Mouse (Mus musculus) 416B (cell line): Measurements from ENCODE around the gene Fam57b.
"Not testable (repeated sequence)": the region's sequence is repeated elsewhere in the genome, so short reads cannot be mapped to it uniquely, and the experiment has no call there.

Experiments used
- DNase-seq: peaks from one replicate; pipeline ENCODE4 v3.0.0; 2011; ENCODE audit warnings: low read depth

Fam57b gene

GRCm38 (mm10) chr7:126778147-126778546, 19.3 kb upstream of the Fam57b start:
- no peak for DNase-seq

GRCm38 (mm10) chr7:126779101-126779500, 18.4 kb upstream of the Fam57b start:
- DNase-seq: not testable (repeated sequence)

- peak; percentile 91 for DNase-seq
Observed at GRCm38 (mm10) chr7:126779983-126780970, 17.2 kb upstream of the Fam57b start.

- DNase-seq: no peak
Observed at GRCm38 (mm10) chr7:126780971-126781635, 16.4 kb upstream of the Fam57b start, which contains the start of gene Tbx6. Gene Tbx6 (plus strand): TSS chr7:126781483.

- DNase-seq: no peak
Observed at GRCm38 (mm10) chr7:126781661-126782370, 15.7 kb upstream of the Fam57b start.

- DNase-seq: no peak
Observed at GRCm38 (mm10) chr7:126782693-126783092, 14.8 kb upstream of the Fam57b start.

- DNase-seq: no peak
Observed at GRCm38 (mm10) chr7:126784469-126784868, 13.0 kb upstream of the Fam57b start.

GRCm38 (mm10) chr7:126785056-126785455, 12.4 kb upstream of the Fam57b start:
- no peak for DNase-seq

GRCm38 (mm10) chr7:126786142-126786541, 11.3 kb upstream of the Fam57b start:
- no peak for DNase-seq

GRCm38 (mm10) chr7:126789141-126789540, 8.3 kb upstream of the Fam57b start:
- no peak for DNase-seq

GRCm38 (mm10) chr7:126791851-126792720, 5.4 kb upstream of the Fam57b start, which contains the start of gene Ppp4c:
Gene Ppp4c (minus strand): TSS chr7:126792496.
- DNase-seq: peak; percentile 99

GRCm38 (mm10) chr7:126792721-126793443, 4.6 kb upstream of the Fam57b start:
- no peak for DNase-seq

GRCm38 (mm10) chr7:126793456-126794270, 3.8 kb upstream of the Fam57b start:
- DNase-seq: no peak

GRCm38 (mm10) chr7:126794271-126794605, 3.2 kb upstream of the Fam57b start:
- no peak for DNase-seq

- no peak for DNase-seq
Observed at GRCm38 (mm10) chr7:126795387-126796317, 1.8 kb upstream of the Fam57b start.

GRCm38 (mm10) chr7:126796350-126796932, 1.0 kb upstream of the Fam57b start:
- peak; percentile 56 for DNase-seq

GRCm38 (mm10) chr7:126798127-126799049, 920 bp downstream of the Fam57b start:
- DNase-seq: no peak
